Mouse (Mus musculus) heart, embryonic 15.5 days (tissue): ENCODE measurements around the gene Thsd4. TPM values are rescaled to one million over a fixed set of nuclear protein-coding genes. Genes with fewer than 3 reads are reported as not detected.

Source experiments
- ATAC-seq: fragments of 200-750 bp; cut with Nextera tagmentation; replicated peaks from 2 replicates; pipeline ENCODE4 v1.8.0; 2017; ENCODE audit warnings: low read depth, moderate TSS enrichment; ENCODE audit not compliant: insufficient number of reproducible peaks, insufficient read depth, low FRiP score
- H3K27ac ChIP-seq: fragments of 300-500 bp; sonication (generic); 2 replicates; pipeline ENCODE4 v1.5.1; 2015; ENCODE audit warnings: mild to moderate bottlenecking, inconsistent platforms
- H3K27me3 ChIP-seq: fragments of 300-500 bp; sonication (generic); 2 replicates; pipeline ENCODE4 v1.6.1; 2015; ENCODE audit warnings: inconsistent platforms
- H3K36me3 ChIP-seq: fragments of 300-500 bp; sonication (generic); 2 replicates; pipeline ENCODE4 v1.6.1; 2015; ENCODE audit warnings: mild to moderate bottlenecking, inconsistent platforms
- H3K4me1 ChIP-seq: fragments of 300-500 bp; sonication (generic); replicated peaks from 2 replicates; pipeline ENCODE4 v1.6.1; 2015; ENCODE audit warnings: inconsistent platforms
- H3K4me2 ChIP-seq: fragments of 300-500 bp; sonication (generic); 2 replicates; pipeline ENCODE4 v1.6.1; 2015; ENCODE audit warnings: inconsistent platforms, mild to moderate bottlenecking, moderate library complexity
- H3K4me3 ChIP-seq: fragments of 300-500 bp; sonication (generic); 2 replicates; pipeline ENCODE4 v1.5.1; 2015; ENCODE audit warnings: mild to moderate bottlenecking, inconsistent platforms
- H3K9ac ChIP-seq: fragments of 300-500 bp; sonication (generic); 2 replicates; pipeline ENCODE4 v1.6.1; 2015; ENCODE audit warnings: mild to moderate bottlenecking, inconsistent platforms
- H3K9me3 ChIP-seq: fragments of 300-500 bp; sonication (generic); replicated peaks from 2 replicates; pipeline ENCODE4 v1.6.1; 2016; ENCODE audit warnings: inconsistent platforms
- WGBS: fragments of 180-500 bp; shearing (Covaris S2); methylation state at CpG from one replicate; pipeline ENCODE4 v1.1.7; 2015; ENCODE audit warnings: mixed read lengths; 5-methylcytosine and 5-hydroxymethylcytosine counted together
- polyA plus RNA-seq: library from polyadenylated mRNA; unstranded; fragments of >200 nt; fragmentation: Nextera tagmentation; extraction: Ambion mirVana; gene quantifications from 2 replicates; pipeline ENCODE4 v1.2.1, GENCODE M21; 2015

Thsd4 gene
- polyA plus RNA-seq, 1 experiment from 2014 or later = 7.5 TPM

DNA sequence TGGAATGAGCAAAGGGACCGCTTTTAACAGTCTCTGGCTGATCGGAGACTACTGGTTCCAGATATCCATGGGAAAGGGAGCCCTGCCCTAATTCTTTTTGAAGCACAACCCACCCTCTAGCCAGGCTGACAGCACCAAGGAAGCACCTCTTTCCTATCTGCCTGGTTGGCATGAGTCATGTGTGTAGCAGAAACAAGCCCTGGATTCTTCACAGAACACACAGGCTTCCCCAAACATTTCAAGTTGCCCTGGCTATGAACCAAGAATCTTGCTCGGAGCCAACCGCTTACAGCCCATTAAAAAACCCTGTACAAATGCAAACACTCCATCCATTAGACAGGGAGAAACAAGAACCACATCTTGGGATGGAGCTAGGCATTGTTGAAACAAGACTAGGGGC, 76.0 kb downstream of the Thsd4 start:
- no peak for ATAC-seq
- WGBS = 47% methylated on average over 4 of the region's 4 CpGs
- H3K27ac ChIP-seq = peak overlapping the region; percentile 25; the same call in 1 of the 2 replicates

DNA sequence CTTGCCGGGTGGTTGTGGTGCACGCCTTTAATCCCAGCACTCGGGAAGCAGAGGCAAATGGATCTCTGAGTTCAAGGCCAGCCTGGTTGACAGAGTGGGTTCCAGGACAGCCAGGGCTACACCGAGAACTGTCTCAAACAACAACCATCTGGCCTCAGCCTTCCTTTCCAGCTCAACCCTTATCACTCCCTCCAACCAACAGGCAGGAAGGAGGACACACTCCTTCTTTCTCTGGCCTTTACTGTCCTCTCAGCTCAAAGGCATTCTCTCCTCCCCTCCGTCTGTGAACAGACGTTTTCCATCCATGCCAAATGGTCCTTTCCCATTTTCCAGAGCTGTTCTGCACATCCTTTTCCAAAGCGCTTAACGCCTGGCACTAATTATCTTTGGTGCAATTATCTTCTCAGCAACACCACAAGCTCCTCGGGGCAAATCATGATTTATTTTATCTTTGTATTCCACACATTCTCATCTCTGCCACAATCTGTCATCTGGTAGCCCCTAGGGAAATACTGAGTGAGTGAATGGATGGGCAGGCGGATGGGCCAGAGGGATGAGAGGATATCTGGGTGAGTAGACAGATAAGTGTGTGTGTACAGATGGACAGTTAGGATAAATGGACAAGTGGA, 80.5 kb downstream of the Thsd4 start:
- no peaks in the 10 kb centered on the region for H3K9me3 ChIP-seq
- H3K36me3 ChIP-seq = no peaks in the 10 kb centered on the region
- 70% methylated on average over 10 of the region's 10 CpGs for WGBS
- ATAC-seq = no peak
- H3K9ac ChIP-seq = no peak overlapping the region
- no peak overlapping the region for H3K27ac ChIP-seq
- H3K27me3 ChIP-seq = no peaks in the 10 kb centered on the region
- no peak overlapping the region for H3K4me2 ChIP-seq
- H3K4me1 ChIP-seq = peaks cover 13% of the 10 kb centered on the region
- H3K4me3 ChIP-seq = no peak overlapping the region

More for the DNA sequence above, 76.0 kb downstream of the Thsd4 start:
- Histone ChIP-seq H3K9me3 (no peaks in the 10 kb centered on the region), H3K4me3 (no peak overlapping the region), H3K27me3 (no peaks in the 10 kb centered on the region), H3K9ac (no peak overlapping the region), H3K4me1 (peaks cover 18% of the 10 kb centered on the region), H3K4me2 (no peak overlapping the region), H3K36me3 (no peaks in the 10 kb centered on the region)

DNA sequence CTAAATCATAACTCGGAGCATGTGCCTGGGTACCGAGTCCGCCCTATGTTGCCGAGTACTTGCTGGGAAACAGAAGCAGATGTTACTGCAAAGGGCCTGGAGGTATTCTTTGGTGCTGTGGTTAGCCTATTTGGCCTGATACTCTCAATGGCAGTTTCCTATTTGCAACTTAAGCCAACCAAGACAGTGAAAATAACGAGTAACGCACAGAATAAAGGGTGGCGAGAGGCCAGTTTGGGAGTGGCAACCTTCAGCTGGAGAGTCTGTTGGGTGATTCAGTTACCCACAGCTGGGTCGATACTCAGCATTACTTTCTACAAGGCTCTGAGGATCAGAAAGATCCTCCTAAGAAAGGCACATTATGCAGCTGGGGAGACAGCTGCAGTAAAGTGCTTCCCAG, 81.3 kb downstream of the Thsd4 start:
- Histone ChIP-seq H3K9me3 (no peaks in the 10 kb centered on the region), H3K4me3 (no peak overlapping the region), H3K27ac (no peak overlapping the region), H3K27me3 (no peaks in the 10 kb centered on the region), H3K4me1 (peaks cover 6% of the 10 kb centered on the region), H3K4me2 (no peak overlapping the region), H3K36me3 (no peaks in the 10 kb centered on the region), H3K9ac (no peak overlapping the region)
- 80% methylated on average over 8 of the region's 8 CpGs for WGBS
- ATAC-seq = no peak

DNA sequence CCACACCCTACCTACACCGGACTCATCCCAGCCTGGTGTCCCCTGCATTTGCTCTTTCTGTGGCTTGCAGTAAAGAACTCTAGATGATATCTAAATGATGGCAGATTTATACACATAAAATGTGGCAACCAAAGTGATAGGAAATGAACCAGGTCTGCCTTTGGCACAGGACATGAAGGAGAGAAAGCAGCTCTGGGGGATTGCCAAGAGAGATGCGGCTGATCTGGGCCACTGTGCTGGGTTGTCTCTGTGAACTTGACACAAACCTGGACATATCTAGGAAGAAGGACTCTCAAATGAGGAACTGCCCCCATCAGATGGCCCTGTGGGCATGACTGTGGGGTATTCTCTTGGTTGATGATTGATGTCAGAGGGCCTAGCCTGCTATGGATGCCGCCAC, 85.6 kb downstream of the Thsd4 start:
- no peaks in the 10 kb centered on the region for H3K27me3 ChIP-seq
- 88% methylated on average over 3 of the region's 3 CpGs for WGBS
- H3K9me3 ChIP-seq = no peaks in the 10 kb centered on the region
- H3K27ac ChIP-seq = no peak overlapping the region
- ATAC-seq = no peak
- no peak overlapping the region for H3K4me2 ChIP-seq
- H3K4me3 ChIP-seq = no peak overlapping the region
- no peaks in the 10 kb centered on the region for H3K36me3 ChIP-seq
- H3K4me1 ChIP-seq = no peaks in the 10 kb centered on the region
- no peak overlapping the region for H3K9ac ChIP-seq

DNA sequence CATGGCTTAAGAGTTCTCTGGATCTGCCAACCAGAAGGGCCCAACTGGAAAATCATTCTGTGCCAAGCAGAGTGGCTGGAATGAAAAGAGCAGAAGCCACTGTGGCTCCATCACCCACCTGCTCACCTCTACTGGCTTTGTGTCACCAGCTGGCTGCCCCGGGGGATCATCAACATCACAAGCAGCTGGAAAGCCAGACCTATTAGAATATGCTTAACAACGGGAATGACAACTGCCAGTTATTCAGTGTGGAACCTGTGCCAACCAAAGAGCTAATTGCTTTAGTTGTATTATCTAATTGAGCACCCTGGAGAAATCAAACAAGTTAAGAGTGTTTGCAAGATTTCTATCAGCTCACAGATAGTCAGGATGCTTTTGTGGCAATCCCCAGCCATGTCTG, 87.8 kb downstream of the Thsd4 start:
- no peaks in the 10 kb centered on the region for H3K9me3 ChIP-seq
- WGBS = 51% methylated on average over 2 of the region's 2 CpGs
- no peak for ATAC-seq

DNA sequence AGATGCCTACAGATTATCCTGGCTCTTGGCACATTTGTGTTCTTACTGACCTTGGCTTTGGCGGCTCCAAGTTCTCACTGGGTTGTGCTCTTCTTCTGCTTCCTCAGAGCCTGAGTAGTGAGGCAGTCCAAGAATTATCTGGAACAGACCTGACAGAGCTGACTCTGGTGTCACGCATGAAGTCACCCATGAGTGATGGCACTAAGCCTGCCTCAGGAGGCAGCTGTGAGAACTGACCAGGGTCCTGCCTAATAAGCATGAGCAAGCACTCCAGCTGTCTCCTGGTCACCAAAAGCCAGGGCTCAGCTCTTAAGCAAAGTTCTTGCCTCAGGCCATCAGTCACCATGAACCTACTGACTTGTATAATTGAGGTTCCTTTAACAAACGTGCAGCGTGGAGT, 89.9 kb downstream of the Thsd4 start:
- no peaks in the 10 kb centered on the region for H3K27me3 ChIP-seq
- no peak overlapping the region for H3K27ac ChIP-seq
- no peaks in the 10 kb centered on the region for H3K36me3 ChIP-seq
- WGBS = 81% methylated on average over 4 of the region's 4 CpGs
- no peak overlapping the region for H3K4me2 ChIP-seq
- ATAC-seq = no peak
- H3K4me1 ChIP-seq = no peaks in the 10 kb centered on the region
- H3K9me3 ChIP-seq = no peaks in the 10 kb centered on the region
- H3K9ac ChIP-seq = no peak overlapping the region
- H3K4me3 ChIP-seq = no peak overlapping the region

More for the DNA sequence above, 87.8 kb downstream of the Thsd4 start:
- Histone ChIP-seq H3K4me2 (no peak overlapping the region), H3K4me1 (no peaks in the 10 kb centered on the region), H3K4me3 (no peak overlapping the region), H3K27me3 (no peaks in the 10 kb centered on the region), H3K27ac (no peak overlapping the region), H3K36me3 (no peaks in the 10 kb centered on the region), H3K9ac (no peak overlapping the region)

DNA sequence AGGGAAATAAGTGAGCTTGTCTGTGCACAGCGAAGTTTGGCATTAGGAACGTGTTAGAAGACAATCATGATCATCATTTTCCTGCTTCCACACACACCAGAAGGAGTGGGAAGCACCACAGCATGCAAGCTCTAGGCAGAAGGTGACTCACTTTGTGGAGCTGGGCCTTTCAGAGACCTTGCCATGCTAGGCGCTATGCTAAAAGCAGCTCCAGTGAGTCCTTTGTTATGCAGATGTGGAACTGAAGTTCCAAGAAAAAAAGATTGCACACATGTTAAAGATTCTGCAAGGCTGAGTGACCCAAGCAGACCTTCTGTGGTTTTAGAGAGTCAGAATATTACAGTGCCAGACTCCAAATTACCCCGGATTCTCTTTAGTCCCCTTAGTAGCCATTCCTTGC, 91.8 kb downstream of the Thsd4 start:
- no peak overlapping the region for H3K4me2 ChIP-seq
- WGBS = 91% methylated on average over 4 of the region's 4 CpGs
- no peak for ATAC-seq
- H3K9me3 ChIP-seq = no peaks in the 10 kb centered on the region
- H3K27me3 ChIP-seq = no peaks in the 10 kb centered on the region
- no peak overlapping the region for H3K27ac ChIP-seq
- H3K4me1 ChIP-seq = no peaks in the 10 kb centered on the region
- H3K4me3 ChIP-seq = no peak overlapping the region
- no peak overlapping the region for H3K9ac ChIP-seq
- no peaks in the 10 kb centered on the region for H3K36me3 ChIP-seq

DNA sequence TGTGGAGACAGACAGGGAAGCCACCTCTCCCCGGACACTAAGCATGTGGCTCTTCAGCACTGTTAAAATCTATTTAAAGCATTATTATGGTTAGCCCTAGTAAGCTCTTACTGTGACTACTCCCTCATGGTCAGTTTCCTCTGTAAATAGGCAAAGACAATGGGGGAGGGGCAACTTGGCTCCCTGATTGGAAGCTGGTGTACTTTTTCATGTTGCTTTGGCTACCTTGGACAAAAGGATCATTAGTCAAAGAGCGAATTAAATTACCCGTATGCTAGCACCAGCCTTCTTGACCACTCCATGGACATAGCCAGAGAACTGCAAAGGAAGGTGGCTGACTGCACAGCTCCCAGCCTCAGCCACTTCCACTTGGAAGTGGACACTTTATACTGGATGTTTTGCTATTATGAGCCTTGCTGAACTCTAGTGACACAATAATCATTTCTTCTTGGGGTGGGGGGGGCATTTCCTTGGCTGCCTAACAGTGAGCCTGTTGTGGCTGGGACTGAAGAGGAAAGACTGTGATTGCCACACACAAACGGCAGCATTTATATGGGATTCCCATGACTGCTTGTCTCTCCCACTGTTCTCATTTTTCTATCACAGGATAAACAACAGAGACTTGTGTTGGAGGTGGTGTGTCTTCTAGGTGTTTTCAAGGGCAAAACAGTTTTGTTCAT, 107.6 kb downstream of the Thsd4 start:
- ATAC-seq = no peak
- H3K27me3 ChIP-seq = no peaks in the 10 kb centered on the region

DNA sequence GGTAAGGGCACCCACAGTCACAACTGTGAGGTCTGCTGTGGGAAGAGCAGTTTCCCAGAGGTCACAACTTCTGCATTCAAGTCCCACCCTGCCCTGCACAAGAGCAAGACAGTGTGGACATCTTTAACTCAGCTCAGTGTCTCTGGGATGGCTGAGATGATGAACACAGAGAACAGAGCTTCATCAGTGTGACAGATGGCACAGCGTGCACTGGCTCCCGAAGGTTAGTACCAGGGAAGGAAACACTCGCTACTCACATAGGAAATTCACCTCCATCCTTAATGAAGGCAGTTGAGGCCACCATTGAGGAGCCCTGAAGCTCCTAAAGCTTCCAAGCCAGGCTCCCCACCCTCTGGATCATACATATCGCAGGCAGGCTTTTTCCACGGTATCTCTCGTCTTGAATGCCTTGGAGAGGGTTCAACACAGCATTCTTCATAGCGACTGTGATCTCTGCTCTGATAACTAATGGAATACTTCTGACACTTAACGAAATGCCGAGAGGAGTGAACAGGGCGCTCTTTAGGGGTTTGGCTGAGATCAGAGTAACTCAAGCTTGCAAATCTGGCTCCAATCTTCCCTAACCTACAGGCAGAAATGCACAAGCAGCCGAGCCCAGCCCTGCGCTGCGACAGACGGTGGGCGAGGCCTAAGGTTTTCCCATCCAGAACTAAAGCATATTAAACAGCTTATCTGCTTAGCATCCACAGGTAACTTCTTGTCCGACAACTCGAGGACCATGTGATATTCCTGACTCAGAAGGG, 110.8 kb downstream of the Thsd4 start:
- WGBS = 59% methylated on average over 17 of the region's 17 CpGs
- Histone ChIP-seq H3K27ac (no peak overlapping the region), H3K9ac (no peak overlapping the region), H3K4me3 (no peak overlapping the region), H3K27me3 (no peaks in the 10 kb centered on the region), H3K4me2 (no peak overlapping the region), H3K4me1 (no peaks in the 10 kb centered on the region), H3K36me3 (no peaks in the 10 kb centered on the region), H3K9me3 (no peaks in the 10 kb centered on the region)
- no peak for ATAC-seq

More for the DNA sequence above, 107.6 kb downstream of the Thsd4 start:
- Histone ChIP-seq H3K4me3 (no peak overlapping the region), H3K27ac (no peak overlapping the region), H3K9ac (no peak overlapping the region), H3K4me1 (no peaks in the 10 kb centered on the region), H3K4me2 (no peak overlapping the region), H3K9me3 (no peaks in the 10 kb centered on the region), H3K36me3 (no peaks in the 10 kb centered on the region)
- 49% methylated on average over 4 of the region's 4 CpGs for WGBS

DNA sequence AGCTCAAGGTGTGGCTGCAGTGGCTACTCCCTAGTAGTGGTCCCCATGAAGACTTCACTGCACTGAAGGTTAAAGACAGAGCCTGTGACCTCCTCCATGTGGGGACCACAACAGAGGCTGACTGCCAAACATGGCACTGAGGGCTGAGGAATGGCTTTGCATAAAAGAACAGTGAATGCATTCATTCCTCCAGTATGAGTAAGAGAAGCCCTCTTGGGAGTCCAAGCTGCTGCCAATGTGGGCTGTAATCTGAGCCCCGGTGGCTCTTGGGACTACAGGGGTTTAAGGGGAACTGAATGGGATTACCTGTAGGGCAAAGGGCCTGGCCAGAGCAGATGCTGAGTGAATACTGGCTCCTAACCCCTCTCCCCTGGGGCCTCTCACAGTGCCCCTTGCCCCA, 114.5 kb downstream of the Thsd4 start:
- no peak overlapping the region for H3K9ac ChIP-seq
- 19% methylated on average over 1 of the region's 1 CpGs for WGBS
- no peak overlapping the region for H3K27ac ChIP-seq
- no peak for ATAC-seq
- no peak overlapping the region for H3K4me3 ChIP-seq
- no peaks in the 10 kb centered on the region for H3K4me1 ChIP-seq
- H3K36me3 ChIP-seq = no peaks in the 10 kb centered on the region
- no peak overlapping the region for H3K4me2 ChIP-seq
- H3K9me3 ChIP-seq = no peaks in the 10 kb centered on the region
- H3K27me3 ChIP-seq = no peaks in the 10 kb centered on the region

DNA sequence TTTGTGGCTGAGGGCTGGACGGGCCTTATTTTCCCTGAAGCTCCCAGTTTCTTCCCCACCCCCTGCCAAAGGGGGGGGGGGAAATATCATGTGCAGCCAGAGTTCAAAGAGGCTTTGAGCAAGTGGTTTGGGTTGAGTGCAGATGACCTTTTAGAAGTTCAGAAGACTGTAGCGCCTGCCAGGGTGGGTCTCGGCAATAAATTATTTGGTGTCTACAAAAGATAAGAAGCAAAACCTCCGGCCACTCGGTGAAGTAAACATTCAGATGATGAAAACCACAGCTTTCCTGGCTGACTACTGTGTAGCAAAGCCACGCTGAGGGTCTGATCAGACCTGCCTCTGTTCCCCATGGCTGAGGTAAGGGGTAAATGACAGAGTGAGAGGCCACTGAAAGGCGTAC, 116.1 kb downstream of the Thsd4 start:
- H3K36me3 ChIP-seq = no peaks in the 10 kb centered on the region
- H3K9me3 ChIP-seq = no peaks in the 10 kb centered on the region
- no peak overlapping the region for H3K27ac ChIP-seq
- ATAC-seq = no peak
- no peak overlapping the region for H3K4me3 ChIP-seq
- H3K27me3 ChIP-seq = no peaks in the 10 kb centered on the region
- H3K9ac ChIP-seq = no peak overlapping the region
- WGBS = 46% methylated on average over 7 of the region's 7 CpGs
- no peak overlapping the region for H3K4me2 ChIP-seq
- no peaks in the 10 kb centered on the region for H3K4me1 ChIP-seq
